Mouse (Mus musculus) T-helper 17 cell (primary cell): ENCODE results near the gene Acin1.

ENCODE experiments used
- in situ Hi-C, 2 experiments: fragments of 300-600 bp; cut with MboI, MseI; formaldehyde crosslinking; loops; 1 replicate in 1 of 2; 2 replicates in 1 of 2; pipeline ENCODE4 v1.15.1; 2025; ENCODE audit warnings: high pct_unique_total_duplicates in 2 of 2

Gene Acin1

GRCm38 (mm10) chr14:54610648-54611047 lies 76.1 kb downstream of the Acin1 start:
- in situ Hi-C loops = no loop called here

- in situ Hi-C loops = no loop called here
Measured at GRCm38 (mm10) chr14:54609962-54610361, 76.8 kb downstream of the Acin1 start.

GRCm38 (mm10) chr14:54609245-54609644 lies 77.5 kb downstream of the Acin1 start:
- in situ Hi-C loops = no loop called here

GRCm38 (mm10) chr14:54607226-54607625 lies 79.5 kb downstream of the Acin1 start:
- in situ Hi-C loops = no loop called here

DNA sequence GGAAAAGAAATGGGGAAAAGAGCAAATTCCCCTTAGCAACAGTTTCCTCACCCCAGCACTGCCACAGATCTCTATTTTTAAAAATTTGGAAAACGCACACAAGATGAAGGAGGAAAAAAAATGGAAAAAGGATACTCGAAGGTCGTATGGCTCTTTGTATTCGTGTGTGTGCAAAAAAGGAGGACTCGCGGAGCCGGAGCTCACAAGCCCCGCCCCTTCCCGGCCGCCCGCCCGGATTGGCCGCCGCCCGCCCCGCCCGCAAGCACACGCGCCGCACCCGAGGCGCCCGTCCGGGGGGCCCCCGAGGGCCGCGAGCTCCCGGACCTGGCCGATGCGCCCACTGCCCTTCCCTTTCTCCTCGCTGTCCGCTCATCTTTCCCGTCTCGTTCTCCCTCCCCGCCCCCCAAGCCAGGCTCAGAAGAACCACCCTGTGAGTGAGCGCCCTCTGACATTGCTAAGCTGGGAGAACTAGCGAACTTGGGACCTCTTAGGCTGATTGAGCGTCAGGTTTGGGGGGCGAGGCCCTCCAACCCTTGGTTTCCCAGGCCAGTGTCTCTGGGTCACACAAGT lies 80.9 kb downstream of the Acin1 start, which contains the start of gene 4931414P19Rik:
Gene 4931414P19Rik (minus strand): TSS at position 242 of the 570 bp plus-strand sequence.
- in situ Hi-C loops = no loop called here

GRCm38 (mm10) chr14:54603686-54604085 lies 83.0 kb downstream of the Acin1 start:
- in situ Hi-C loops = no loop called here

- in situ Hi-C loops = no loop called here
Measured at GRCm38 (mm10) chr14:54603038-54603654, 83.6 kb downstream of the Acin1 start.

DNA sequence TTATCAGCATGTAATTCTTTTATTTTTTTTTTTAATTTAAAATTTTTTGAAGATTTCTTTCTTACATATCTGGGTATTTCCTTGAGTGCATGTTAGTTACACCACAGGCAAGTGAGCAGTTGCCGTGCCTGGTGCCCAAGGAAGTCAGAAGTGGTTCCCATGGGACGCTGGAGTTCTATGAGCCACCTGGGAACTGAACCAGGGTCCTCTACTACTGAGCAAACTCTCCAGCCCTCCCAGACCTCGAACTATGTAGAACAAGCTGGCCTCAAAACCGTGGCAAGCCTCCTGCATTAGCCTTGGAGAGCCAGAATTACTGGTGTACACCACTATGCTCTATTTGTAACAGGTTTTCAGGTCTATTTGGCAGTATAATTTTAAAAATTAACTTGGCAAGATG lies 84.1 kb downstream of the Acin1 start:
- in situ Hi-C loops = no loop called here

DNA sequence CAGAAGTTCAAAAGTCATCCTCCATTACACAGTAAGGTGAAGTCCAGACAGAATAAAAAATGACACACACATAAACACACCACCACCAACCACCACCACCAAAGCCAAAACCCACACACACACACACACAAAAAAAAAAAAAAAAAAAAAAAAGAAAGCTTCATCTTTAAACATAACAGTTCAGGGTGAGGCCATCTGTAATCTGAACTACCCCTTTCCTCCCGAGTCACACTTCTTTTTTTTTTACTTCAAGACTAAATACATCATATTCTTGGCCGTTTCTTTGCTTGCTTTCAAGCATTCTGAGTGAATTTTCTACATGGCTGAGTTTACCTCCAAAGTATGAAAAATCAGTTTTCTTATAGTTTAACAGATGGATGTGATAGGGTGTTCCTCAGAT lies 85.1 kb downstream of the Acin1 start:
- in situ Hi-C loops = no loop called here

GRCm38 (mm10) chr14:54597084-54597483 lies 89.6 kb downstream of the Acin1 start:
- in situ Hi-C loops = no loop called here

DNA sequence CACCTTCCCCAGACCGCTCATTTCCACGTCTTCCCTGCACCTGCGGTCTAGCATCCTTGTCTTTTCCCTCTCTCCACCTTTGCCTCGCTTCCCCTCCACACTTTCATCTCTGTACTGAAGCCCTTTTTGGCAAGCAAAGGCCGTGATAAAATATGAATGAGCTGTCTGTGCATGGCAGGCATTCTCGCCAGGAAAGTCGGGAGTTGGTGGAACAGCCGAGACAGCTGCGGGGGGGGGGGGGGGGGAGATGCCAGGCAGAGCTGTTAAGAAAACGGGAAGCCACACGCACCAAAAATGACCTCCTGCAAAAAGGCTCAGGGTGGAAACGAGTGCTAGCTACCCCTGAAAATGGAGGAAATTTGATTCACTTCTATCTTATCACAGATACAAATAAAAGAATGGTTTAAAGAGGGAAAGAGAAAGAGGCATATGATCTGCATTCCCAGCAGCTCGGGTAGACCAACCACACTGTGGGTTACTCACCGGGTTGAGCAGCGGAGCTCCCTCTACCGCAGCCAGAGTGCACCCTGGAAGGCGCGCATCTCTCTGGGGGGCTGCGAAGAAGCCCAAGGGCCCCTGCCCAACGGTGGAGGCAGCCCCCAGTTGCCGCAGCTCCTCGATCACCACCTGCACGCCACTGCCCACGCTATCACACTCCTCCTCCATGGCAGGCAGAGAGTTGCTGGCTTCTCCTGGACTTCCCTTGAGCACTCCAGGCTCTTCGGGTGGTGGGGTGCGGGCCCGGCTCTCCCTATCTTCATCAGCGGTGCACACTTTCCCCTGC lies 91.9 kb downstream of the Acin1 start:
- in situ Hi-C loops = no loop called here

DNA sequence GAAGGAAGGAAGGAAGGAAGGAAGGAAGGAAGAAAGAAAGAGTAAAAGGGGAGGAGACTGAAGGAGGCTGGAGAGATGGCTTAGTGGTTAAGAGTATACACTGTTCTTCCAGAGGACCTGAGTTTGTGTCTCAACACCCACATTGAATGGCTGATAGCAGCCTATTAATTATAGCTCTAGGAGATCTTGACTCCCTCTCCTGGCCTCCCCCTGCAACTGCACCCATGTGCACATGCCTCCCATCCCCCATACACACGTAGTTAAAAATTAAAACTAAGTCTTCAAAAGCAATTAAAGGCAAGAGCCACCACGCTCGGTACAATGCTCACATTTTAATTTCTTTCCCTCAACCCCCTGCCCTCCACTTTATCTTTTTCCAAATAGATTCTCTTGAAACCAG lies 92.7 kb downstream of the Acin1 start:
- in situ Hi-C loops = no loop called here

GRCm38 (mm10) chr14:54592319-54592934 lies 94.3 kb downstream of the Acin1 start:
- in situ Hi-C loops = no loop called here
